Mouse (Mus musculus): ENCODE results near the gene Pde4d. TPM values are rescaled to one million over a fixed set of nuclear protein-coding genes. Genes with fewer than 3 reads are reported as not detected.

The Pde4d gene
- polyA plus RNA-seq, 1 experiment from 2014 or later: 8.7 TPM

GRCm38 (mm10) chr13:109689176-109689575, 1239.4 kb downstream of the Pde4d start:
- no peak overlapping the region for H3K9ac ChIP-seq (ENCODE audit: low read length)
- 94% methylated on average over 3 of the region's 3 CpGs for WGBS
- no peak overlapping the region for H3K4me2 ChIP-seq

DNA sequence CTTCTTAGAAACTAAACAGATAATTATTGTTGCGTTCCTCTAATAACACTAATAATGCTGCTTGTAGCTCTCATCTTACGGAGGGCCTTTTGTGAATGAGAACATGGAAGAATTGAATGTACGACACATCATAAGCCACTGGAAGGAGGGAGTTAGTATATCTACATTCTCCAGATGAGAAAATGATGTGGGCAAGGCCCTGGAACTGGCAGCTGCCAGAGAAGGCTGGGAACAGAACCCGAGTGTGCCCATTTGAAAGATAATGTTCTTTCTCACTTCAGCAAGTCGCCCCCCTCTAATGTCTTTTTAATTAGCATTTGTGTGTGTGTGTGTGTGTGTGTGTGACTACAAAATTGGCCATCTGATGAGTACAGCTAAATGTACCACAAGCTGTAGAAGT, 1240.8 kb downstream of the Pde4d start:
- WGBS: 93% methylated on average over 5 of the region's 5 CpGs
- DNase-seq (ENCODE audit: low spot score, missing footprints) (no peak), ATAC-seq (ENCODE audit: low FRiP score) (no peak)
- no peak overlapping the region for H3K27ac ChIP-seq (ENCODE audit: low read depth, low read length)
- H3K9me3 ChIP-seq (ENCODE audit: control insufficient read depth, low read length): no peaks in the 10 kb centered on the region
- H3K4me2 ChIP-seq: no peak overlapping the region
- H3K36me3 ChIP-seq (ENCODE audit: control insufficient read depth, insufficient read depth, low read length): no peaks in the 10 kb centered on the region
- H3K4me3 ChIP-seq (ENCODE audit: low read depth, low read length): no peak overlapping the region
- H3K27me3 ChIP-seq (ENCODE audit: control insufficient read depth, insufficient read depth, low read length): no peaks in the 10 kb centered on the region
- no peaks in the 10 kb centered on the region for H3K4me1 ChIP-seq (ENCODE audit: control insufficient read depth, insufficient read depth, low read length)
- no peak overlapping the region for H3K9ac ChIP-seq (ENCODE audit: low read length)

More at GRCm38 (mm10) chr13:109689176-109689575, 1239.4 kb downstream of the Pde4d start:
- Histone ChIP-seq H3K27me3 (ENCODE audit: control insufficient read depth, insufficient read depth, low read length) (no peaks in the 10 kb centered on the region), H3K4me3 (ENCODE audit: low read depth, low read length) (no peak overlapping the region), H3K36me3 (ENCODE audit: control insufficient read depth, insufficient read depth, low read length) (no peaks in the 10 kb centered on the region), H3K9me3 (ENCODE audit: control insufficient read depth, low read length) (no peaks in the 10 kb centered on the region), H3K4me1 (ENCODE audit: control insufficient read depth, insufficient read depth, low read length) (peaks cover 3% of the 10 kb centered on the region; the same call in 1 of the 2 replicates), H3K27ac (ENCODE audit: low read depth, low read length) (no peak overlapping the region)
- DNase-seq (ENCODE audit: low spot score, missing footprints) (no peak), ATAC-seq (ENCODE audit: low FRiP score) (no peak)

GRCm38 (mm10) chr13:109692851-109693250, 1243.1 kb downstream of the Pde4d start:
- H3K9ac ChIP-seq (ENCODE audit: low read length): no peak overlapping the region
- 83% methylated on average over 3 of the region's 3 CpGs for WGBS

GRCm38 (mm10) chr13:109693769-109694168, 1244.0 kb downstream of the Pde4d start:
- no peak for ATAC-seq (ENCODE audit: low FRiP score)
- Histone ChIP-seq H3K4me3 (ENCODE audit: low read depth, low read length) (no peak overlapping the region), H3K4me2 (no peak overlapping the region), H3K4me1 (ENCODE audit: control insufficient read depth, insufficient read depth, low read length) (no peaks in the 10 kb centered on the region), H3K27ac (ENCODE audit: low read depth, low read length) (no peak overlapping the region), H3K9me3 (ENCODE audit: control insufficient read depth, low read length) (no peaks in the 10 kb centered on the region), H3K9ac (ENCODE audit: low read length) (no peak overlapping the region), H3K27me3 (ENCODE audit: control insufficient read depth, insufficient read depth, low read length) (no peaks in the 10 kb centered on the region), H3K36me3 (ENCODE audit: control insufficient read depth, insufficient read depth, low read length) (no peaks in the 10 kb centered on the region)
- 76% methylated on average over 2 of the region's 2 CpGs for WGBS
- DNase-seq (ENCODE audit: low spot score, missing footprints): no peak

More at GRCm38 (mm10) chr13:109692851-109693250, 1243.1 kb downstream of the Pde4d start:
- Histone ChIP-seq H3K9me3 (ENCODE audit: control insufficient read depth, low read length) (no peaks in the 10 kb centered on the region), H3K4me3 (ENCODE audit: low read depth, low read length) (no peak overlapping the region), H3K27ac (ENCODE audit: low read depth, low read length) (no peak overlapping the region), H3K4me2 (no peak overlapping the region), H3K27me3 (ENCODE audit: control insufficient read depth, insufficient read depth, low read length) (no peaks in the 10 kb centered on the region), H3K4me1 (ENCODE audit: control insufficient read depth, insufficient read depth, low read length) (no peaks in the 10 kb centered on the region), H3K36me3 (ENCODE audit: control insufficient read depth, insufficient read depth, low read length) (no peaks in the 10 kb centered on the region)
- DNase-seq (ENCODE audit: low spot score, missing footprints) (peak; percentile 49), ATAC-seq (ENCODE audit: low FRiP score) (no peak)

GRCm38 (mm10) chr13:109694293-109694692, 1244.5 kb downstream of the Pde4d start:
- ATAC-seq (ENCODE audit: low FRiP score) (no peak), DNase-seq (ENCODE audit: low spot score, missing footprints) (no peak)
- 95% methylated on average over 2 of the region's 2 CpGs for WGBS
- Histone ChIP-seq H3K9me3 (ENCODE audit: control insufficient read depth, low read length) (no peaks in the 10 kb centered on the region), H3K27me3 (ENCODE audit: control insufficient read depth, insufficient read depth, low read length) (no peaks in the 10 kb centered on the region), H3K9ac (ENCODE audit: low read length) (no peak overlapping the region), H3K36me3 (ENCODE audit: control insufficient read depth, insufficient read depth, low read length) (no peaks in the 10 kb centered on the region), H3K4me2 (no peak overlapping the region), H3K27ac (ENCODE audit: low read depth, low read length) (no peak overlapping the region), H3K4me3 (ENCODE audit: low read depth, low read length) (no peak overlapping the region), H3K4me1 (ENCODE audit: control insufficient read depth, insufficient read depth, low read length) (no peaks in the 10 kb centered on the region)

GRCm38 (mm10) chr13:109695098-109695497, 1245.3 kb downstream of the Pde4d start:
- no peak overlapping the region for H3K4me3 ChIP-seq (ENCODE audit: low read depth, low read length)
- no peaks in the 10 kb centered on the region for H3K9me3 ChIP-seq (ENCODE audit: control insufficient read depth, low read length)

GRCm38 (mm10) chr13:109706141-109706540, 1256.4 kb downstream of the Pde4d start:
- Histone ChIP-seq H3K27ac (ENCODE audit: low read depth, low read length) (no peak overlapping the region), H3K27me3 (ENCODE audit: control insufficient read depth, insufficient read depth, low read length) (no peaks in the 10 kb centered on the region), H3K36me3 (ENCODE audit: control insufficient read depth, insufficient read depth, low read length) (no peaks in the 10 kb centered on the region), H3K9ac (ENCODE audit: low read length) (no peak overlapping the region), H3K4me2 (no peak overlapping the region), H3K9me3 (ENCODE audit: control insufficient read depth, low read length) (no peaks in the 10 kb centered on the region), H3K4me1 (ENCODE audit: control insufficient read depth, insufficient read depth, low read length) (peaks cover 4% of the 10 kb centered on the region; the same call in 1 of the 2 replicates), H3K4me3 (ENCODE audit: low read depth, low read length) (no peak overlapping the region)
- 55% methylated on average over 2 of the region's 2 CpGs for WGBS
- ATAC-seq (ENCODE audit: low FRiP score) (peak; percentile 50; the same call in 1 of the 2 replicates), DNase-seq (ENCODE audit: low spot score, missing footprints) (no peak)

More at GRCm38 (mm10) chr13:109695098-109695497, 1245.3 kb downstream of the Pde4d start:
- H3K9ac ChIP-seq (ENCODE audit: low read length): no peak overlapping the region
- no peaks in the 10 kb centered on the region for H3K36me3 ChIP-seq (ENCODE audit: control insufficient read depth, insufficient read depth, low read length)
- no peaks in the 10 kb centered on the region for H3K27me3 ChIP-seq (ENCODE audit: control insufficient read depth, insufficient read depth, low read length)
- DNase-seq (ENCODE audit: low spot score, missing footprints) (no peak), ATAC-seq (ENCODE audit: low FRiP score) (no peak)
- H3K4me2 ChIP-seq: no peak overlapping the region
- H3K27ac ChIP-seq (ENCODE audit: low read depth, low read length): no peak overlapping the region
- H3K4me1 ChIP-seq (ENCODE audit: control insufficient read depth, insufficient read depth, low read length): no peaks in the 10 kb centered on the region
- 89% methylated on average over 6 of the region's 6 CpGs for WGBS

GRCm38 (mm10) chr13:109706579-109706978, 1256.8 kb downstream of the Pde4d start:
- 54% methylated on average over 5 of the region's 5 CpGs for WGBS

DNA sequence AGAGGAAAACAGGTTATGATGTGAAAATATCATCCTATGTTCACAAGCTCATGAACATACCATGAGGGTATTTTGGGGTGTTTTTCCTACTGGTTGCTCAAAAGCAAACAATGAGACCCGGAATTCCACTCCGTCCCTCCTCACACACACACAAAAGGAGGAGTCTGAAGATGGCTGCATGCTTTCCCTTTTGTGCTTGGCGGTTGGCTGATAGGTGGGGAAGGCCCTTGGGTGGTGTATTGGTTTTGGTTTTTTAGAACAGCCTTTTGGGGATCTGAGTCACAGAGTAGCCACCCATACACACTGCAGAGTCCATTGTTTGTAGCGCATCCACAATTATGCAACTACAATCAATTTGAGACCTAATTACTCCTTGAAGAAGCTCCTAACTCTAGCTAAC, 1257.4 kb downstream of the Pde4d start:
- Histone ChIP-seq H3K9me3 (ENCODE audit: control insufficient read depth, low read length) (no peaks in the 10 kb centered on the region), H3K4me2 (no peak overlapping the region), H3K27me3 (ENCODE audit: control insufficient read depth, insufficient read depth, low read length) (no peaks in the 10 kb centered on the region), H3K9ac (ENCODE audit: low read length) (no peak overlapping the region), H3K36me3 (ENCODE audit: control insufficient read depth, insufficient read depth, low read length) (no peaks in the 10 kb centered on the region), H3K27ac (ENCODE audit: low read depth, low read length) (no peak overlapping the region), H3K4me3 (ENCODE audit: low read depth, low read length) (no peak overlapping the region), H3K4me1 (ENCODE audit: control insufficient read depth, insufficient read depth, low read length) (peaks cover 4% of the 10 kb centered on the region; the same call in 1 of the 2 replicates)
- ATAC-seq (ENCODE audit: low FRiP score) (no peak), DNase-seq (ENCODE audit: low spot score, missing footprints) (peak; percentile 84)
- WGBS: 80% methylated on average over 4 of the region's 4 CpGs

More at GRCm38 (mm10) chr13:109706579-109706978, 1256.8 kb downstream of the Pde4d start:
- Histone ChIP-seq H3K4me1 (ENCODE audit: control insufficient read depth, insufficient read depth, low read length) (peaks cover 4% of the 10 kb centered on the region; the same call in 1 of the 2 replicates), H3K9ac (ENCODE audit: low read length) (no peak overlapping the region), H3K4me2 (no peak overlapping the region), H3K27me3 (ENCODE audit: control insufficient read depth, insufficient read depth, low read length) (no peaks in the 10 kb centered on the region), H3K27ac (ENCODE audit: low read depth, low read length) (no peak overlapping the region), H3K9me3 (ENCODE audit: control insufficient read depth, low read length) (no peaks in the 10 kb centered on the region), H3K36me3 (ENCODE audit: control insufficient read depth, insufficient read depth, low read length) (no peaks in the 10 kb centered on the region), H3K4me3 (ENCODE audit: low read depth, low read length) (no peak overlapping the region)
- ATAC-seq (ENCODE audit: low FRiP score): peak; percentile 64
- DNase-seq (ENCODE audit: low spot score, missing footprints): no peak

All from midbrain, embryonic 11.5 days (tissue).